Mouse (Mus musculus) liver, postnatal 0 days (tissue): Measurements from ENCODE around the gene Madd.

Source experiments
- CTCF ChIP-seq: sonication (generic); IDR thresholded peaks from 2 replicates; pipeline ENCODE4 v1.5.1; 2016; ENCODE audit warnings: antibody characterized with exemption, low read depth
- EP300 ChIP-seq: IDR thresholded peaks from 2 replicates; pipeline ENCODE4 v1.6.1; 2016; ENCODE audit warnings: antibody characterized with exemption, low read depth, mild to moderate bottlenecking

GRCm38 (mm10) chr2:91119061-91119460 lies 64.6 kb downstream of the Madd start:
- TF ChIP-seq CTCF (no peak), EP300 (no peak)
